Mouse (Mus musculus) limb, embryonic 10.5 days (tissue): ENCODE data around the gene Plk4. TPM values are rescaled to one million over a fixed set of nuclear protein-coding genes. Genes with fewer than 3 reads are reported as not detected.
"Not testable (repeated sequence)": the region's sequence is repeated elsewhere in the genome, so short reads cannot be mapped to it uniquely, and the experiment has no call there.

Source experiments
- DNase-seq: peaks from one replicate; pipeline ENCODE4 v3.0.0-alpha.2; 2017; ENCODE audit warnings: low spot score
- H3K27ac ChIP-seq: fragments of 300-500 bp; sonication (generic); 2 replicates; pipeline ENCODE4 v1.5.1; 2016; ENCODE audit warnings: mild to moderate bottlenecking
- H3K27me3 ChIP-seq: fragments of 300-500 bp; sonication (generic); 2 replicates; pipeline ENCODE4 v1.6.1; 2016; ENCODE audit warnings: low read depth, mild to moderate bottlenecking; ENCODE audit not compliant: poor library complexity, severe bottlenecking
- H3K36me3 ChIP-seq: fragments of 300-500 bp; sonication (generic); 2 replicates; pipeline ENCODE4 v1.6.1; 2016; ENCODE audit warnings: mild to moderate bottlenecking, moderate library complexity
- H3K4me1 ChIP-seq: fragments of 300-500 bp; sonication (generic); 2 replicates; pipeline ENCODE4 v1.6.1; 2016
- H3K4me3 ChIP-seq: fragments of 300-500 bp; sonication (generic); 2 replicates; pipeline ENCODE4 v1.5.1; 2016; ENCODE audit warnings: mild to moderate bottlenecking, moderate library complexity
- H3K9me3 ChIP-seq: fragments of 300-500 bp; sonication (generic); replicated peaks from 2 replicates; pipeline ENCODE4 v1.6.1; 2016; ENCODE audit warnings: mild to moderate bottlenecking
- WGBS: fragments of 180-500 bp; shearing (Covaris S2); methylation state at CpG from one replicate; pipeline ENCODE4 v1.1.7; 2016; 5-methylcytosine and 5-hydroxymethylcytosine counted together
- polyA plus RNA-seq: library from polyadenylated mRNA; unstranded; fragments of >200 nt; fragmentation: Nextera tagmentation; extraction: Ambion mirVana; gene quantifications from 2 replicates; pipeline ENCODE4 v1.2.1, GENCODE M21; 2016

Plk4 gene
- 85.1 and 95.0 TPM in 2 replicates for polyA plus RNA-seq

DNA sequence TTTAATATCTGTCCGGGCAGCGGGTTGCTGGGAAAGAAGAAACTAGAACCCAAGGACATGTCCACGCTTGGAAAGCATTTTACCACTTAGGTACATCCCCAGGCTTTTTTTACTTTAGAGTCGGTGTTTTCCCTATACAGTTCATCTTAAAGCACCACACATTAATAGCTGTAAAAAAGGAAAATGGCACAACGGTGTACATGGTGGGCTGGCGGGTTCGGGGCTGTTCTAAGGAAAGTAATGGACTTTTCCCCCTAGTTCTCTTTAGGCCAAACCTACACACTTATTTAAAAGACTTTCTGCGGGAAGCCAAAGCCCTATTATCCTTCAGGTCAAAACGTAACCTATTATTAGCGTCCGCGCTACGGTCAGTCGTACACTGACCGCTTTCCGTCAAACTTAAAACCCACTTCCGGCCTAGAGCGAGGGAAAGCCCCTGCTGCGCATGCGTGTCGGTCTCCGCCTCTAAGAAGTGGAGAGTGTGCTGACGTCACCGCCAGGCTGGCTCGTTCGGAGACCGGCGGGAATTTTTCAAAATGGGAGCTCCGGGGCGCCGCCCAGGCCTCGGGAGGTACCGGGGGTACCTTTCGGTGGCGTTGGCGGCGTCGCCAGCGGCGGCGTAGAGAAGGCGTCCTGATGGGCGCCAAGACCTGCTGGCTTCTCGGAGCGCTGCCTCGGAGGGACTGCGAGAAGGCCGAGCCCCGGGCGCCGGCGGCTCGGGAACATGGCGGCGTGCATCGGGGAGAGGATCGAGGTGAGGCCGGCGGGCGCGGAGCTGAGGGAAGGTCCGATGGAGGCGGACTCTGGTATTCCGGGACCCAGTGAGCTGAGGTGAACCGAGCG lies at the start of gene Plk4:
TSS of gene Plk4 (plus strand) at position 490 of the 843 bp plus-strand sequence.
- H3K27ac ChIP-seq, result peak within 1 kb of the TSS; percentile 96
- peaks cover 10% of the 10 kb centered on the region for H3K4me1 ChIP-seq
- H3K27me3 ChIP-seq, result no peaks in the 10 kb centered on the region
- no peaks in the 10 kb centered on the region for H3K9me3 ChIP-seq
- H3K36me3 ChIP-seq, result peaks cover 33% of the 10 kb centered on the region
- H3K4me3 ChIP-seq, result peak within 1 kb of the TSS; percentile 95
- WGBS, result 4% methylated on average over 66 of the region's 66 CpGs
- DNase-seq, result peak; percentile 97

GRCm38 (mm10) chr3:40760746-40761145 lies 39.1 kb upstream of the Plk4 start:
- Histone ChIP-seq H3K27ac (no peak overlapping the region), H3K4me3 (no peak overlapping the region), H3K27me3 (no peaks in the 10 kb centered on the region), H3K36me3 (no peaks in the 10 kb centered on the region), H3K9me3 (no peaks in the 10 kb centered on the region), H3K4me1 (no peaks in the 10 kb centered on the region)
- whole genome bisulfite sequencing, result 97% methylated on average over 3 of the region's 3 CpGs
- no peak for DNase-seq

DNA sequence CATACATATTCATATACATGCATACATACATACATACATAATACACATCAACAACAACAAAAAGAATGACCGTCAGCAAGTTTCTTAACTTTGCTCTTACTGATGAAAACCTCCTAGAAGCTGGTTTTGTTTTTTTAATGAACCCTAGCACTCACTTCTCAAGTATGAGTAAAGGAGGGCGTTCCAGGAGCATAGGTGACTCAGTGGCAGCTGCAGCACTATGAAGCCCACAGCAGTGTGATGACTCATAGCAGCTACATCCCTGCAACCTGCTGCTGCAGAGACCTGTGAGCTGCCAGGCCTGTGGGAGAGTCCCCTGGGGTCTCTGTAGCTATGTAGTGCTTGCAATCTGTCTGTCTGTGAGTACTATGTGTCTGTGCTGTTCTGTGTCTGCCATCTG lies 38.5 kb upstream of the Plk4 start:
- WGBS, result 87% methylated on average over 2 of the region's 2 CpGs
- no peak for DNase-seq
- no peaks in the 10 kb centered on the region for H3K27me3 ChIP-seq
- no peaks in the 10 kb centered on the region for H3K4me1 ChIP-seq
- H3K4me3 ChIP-seq, result no peak overlapping the region
- H3K9me3 ChIP-seq, result no peaks in the 10 kb centered on the region
- H3K27ac ChIP-seq, result no peak overlapping the region
- H3K36me3 ChIP-seq, result no peaks in the 10 kb centered on the region

GRCm38 (mm10) chr3:40793783-40794182 lies 6.0 kb upstream of the Plk4 start:
- no peaks in the 10 kb centered on the region for H3K36me3 ChIP-seq
- no peak overlapping the region for H3K4me3 ChIP-seq
- H3K27ac ChIP-seq, result no peak overlapping the region
- H3K27me3 ChIP-seq, result no peaks in the 10 kb centered on the region
- DNase-seq, result no peak
- H3K4me1 ChIP-seq, result no peaks in the 10 kb centered on the region
- WGBS, result 95% methylated on average over 2 of the region's 2 CpGs
- H3K9me3 ChIP-seq, result no peaks in the 10 kb centered on the region

DNA sequence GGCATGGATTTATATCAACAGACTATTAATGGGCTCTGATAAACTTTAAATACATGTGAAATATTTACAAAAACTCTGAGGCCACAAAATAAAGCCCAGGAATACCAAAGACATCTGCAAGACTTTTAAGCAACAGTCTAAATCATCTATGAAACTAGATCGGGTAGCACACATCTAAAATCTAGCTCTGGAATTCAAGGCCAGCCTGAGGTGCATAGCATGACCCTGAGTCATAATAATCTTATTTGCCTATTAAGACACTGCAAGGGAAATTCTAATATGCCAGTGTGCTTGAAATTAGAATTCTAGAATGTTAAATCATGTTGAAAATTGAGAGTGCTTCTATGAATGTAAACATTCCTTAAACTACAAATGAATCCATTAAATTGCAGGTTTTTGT lies 1.8 kb upstream of the Plk4 start:
- Histone ChIP-seq H3K4me3 (no peak overlapping the region), H3K27ac (no peak overlapping the region), H3K27me3 (no peaks in the 10 kb centered on the region), H3K36me3 (peaks cover 19% of the 10 kb centered on the region), H3K4me1 (peaks cover 10% of the 10 kb centered on the region), H3K9me3 (no peaks in the 10 kb centered on the region)
- DNase-seq, result no peak
- WGBS, result 81% methylated on average over 1 of the region's 1 CpGs

DNA sequence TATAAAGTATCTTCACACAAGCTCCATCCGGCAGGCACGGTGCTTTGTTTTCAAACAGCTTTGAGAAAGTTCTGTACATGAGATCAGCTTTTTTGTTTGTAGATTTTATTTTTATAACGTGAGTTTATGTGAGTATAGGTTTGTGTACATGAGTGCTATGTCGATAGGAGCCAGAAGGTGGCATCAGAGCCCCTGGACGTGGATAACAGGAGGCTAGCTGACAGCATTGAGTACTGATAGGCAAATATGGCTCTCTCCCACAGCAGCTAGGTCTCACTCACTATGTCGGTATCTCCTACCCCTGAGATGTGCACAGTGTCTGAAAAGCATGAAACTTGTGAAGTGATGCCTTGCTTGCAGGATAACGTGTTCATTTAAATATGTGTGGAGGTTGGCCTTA lies 1.3 kb upstream of the Plk4 start:
- Histone ChIP-seq H3K27me3 (no peaks in the 10 kb centered on the region), H3K4me3 (no peak overlapping the region), H3K9me3 (no peaks in the 10 kb centered on the region), H3K36me3 (peaks cover 22% of the 10 kb centered on the region), H3K4me1 (peaks cover 10% of the 10 kb centered on the region), H3K27ac (no peak overlapping the region)
- WGBS, result 38% methylated on average over 7 of the region's 7 CpGs
- peak; percentile 37 for DNase-seq

- Histone ChIP-seq H3K36me3 (peaks cover 40% of the 10 kb centered on the region), H3K4me3 (peak overlapping the region; percentile 95), H3K4me1 (peaks cover 10% of the 10 kb centered on the region), H3K27me3 (no peaks in the 10 kb centered on the region), H3K27ac (peak overlapping the region; percentile 96), H3K9me3 (no peaks in the 10 kb centered on the region)
- WGBS, result under 1% methylated on average over 37 of the region's 37 CpGs
- no peak for DNase-seq
Measured at GRCm38 (mm10) chr3:40800373-40800823, 579 bp downstream of the Plk4 start.

GRCm38 (mm10) chr3:40806871-40807270 lies 7.1 kb downstream of the Plk4 start:
- no peak overlapping the region for H3K4me3 ChIP-seq
- 62% methylated on average over 2 of the region's 2 CpGs for WGBS
- H3K36me3 ChIP-seq, result peaks cover 96% of the 10 kb centered on the region

GRCm38 (mm10) chr3:40808686-40809085 lies 8.9 kb downstream of the Plk4 start:
- 94% methylated on average over 10 of the region's 10 CpGs for WGBS
- Histone ChIP-seq H3K36me3 (peaks cover 97% of the 10 kb centered on the region), H3K27me3 (no peaks in the 10 kb centered on the region), H3K4me3 (no peak overlapping the region), H3K27ac (no peak overlapping the region), H3K9me3 (no peaks in the 10 kb centered on the region), H3K4me1 (no peaks in the 10 kb centered on the region)
- no peak for DNase-seq

More at GRCm38 (mm10) chr3:40806871-40807270, 7.1 kb downstream of the Plk4 start:
- H3K27ac ChIP-seq, result no peak overlapping the region
- DNase-seq, result no peak
- H3K4me1 ChIP-seq, result no peaks in the 10 kb centered on the region
- H3K27me3 ChIP-seq, result no peaks in the 10 kb centered on the region
- H3K9me3 ChIP-seq, result no peaks in the 10 kb centered on the region

DNA sequence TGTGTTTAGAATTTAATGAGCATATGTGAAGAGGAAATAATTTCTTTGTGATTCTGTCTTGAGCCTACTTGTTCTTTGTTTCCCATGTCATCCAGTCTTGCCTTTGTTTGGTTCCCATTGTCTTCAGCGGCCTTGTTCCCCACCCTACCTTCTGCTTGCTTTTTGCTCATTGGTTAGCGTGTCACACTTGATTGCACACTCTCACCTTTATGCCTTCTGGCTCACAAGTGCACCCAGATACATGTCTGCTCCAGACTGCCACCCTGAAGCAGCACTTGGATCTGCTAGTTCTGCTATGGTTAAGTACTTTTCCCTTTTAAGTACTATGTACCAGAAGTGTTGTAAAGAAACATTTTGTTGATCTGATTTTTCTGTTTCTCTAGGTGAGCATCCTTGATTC lies 10.1 kb downstream of the Plk4 start:
- WGBS, result 94% methylated on average over 2 of the region's 2 CpGs

DNA sequence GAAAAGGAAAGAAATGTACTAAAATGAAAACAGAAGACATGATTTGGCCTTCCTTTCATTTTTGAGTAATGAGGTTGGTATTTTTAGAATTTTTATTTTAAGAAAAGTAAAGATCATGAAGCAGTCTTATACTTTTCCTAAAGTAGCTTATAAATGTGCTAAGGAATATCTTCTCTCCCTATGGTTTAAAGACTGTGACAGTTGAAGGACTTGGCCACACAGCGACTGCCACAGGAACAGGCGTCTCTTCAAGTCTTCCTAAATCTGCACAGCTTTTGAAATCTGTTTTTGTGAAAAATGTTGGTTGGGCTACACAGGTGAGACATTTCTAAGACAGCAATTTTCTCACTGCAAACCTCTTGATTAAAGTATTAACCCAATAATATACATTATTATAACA lies 13.5 kb downstream of the Plk4 start:
- 90% methylated on average over 2 of the region's 2 CpGs for WGBS
- Histone ChIP-seq H3K9me3 (no peaks in the 10 kb centered on the region), H3K4me3 (no peak overlapping the region), H3K27ac (no peak overlapping the region), H3K36me3 (peaks cover 98% of the 10 kb centered on the region), H3K4me1 (no peaks in the 10 kb centered on the region), H3K27me3 (no peaks in the 10 kb centered on the region)
- no peak for DNase-seq

More for the DNA sequence above, 10.1 kb downstream of the Plk4 start:
- H3K4me3 ChIP-seq, result no peak overlapping the region
- H3K9me3 ChIP-seq, result no peaks in the 10 kb centered on the region
- no peak for DNase-seq
- no peaks in the 10 kb centered on the region for H3K4me1 ChIP-seq
- no peaks in the 10 kb centered on the region for H3K27me3 ChIP-seq
- H3K36me3 ChIP-seq, result peaks cover 98% of the 10 kb centered on the region
- no peak overlapping the region for H3K27ac ChIP-seq

DNA sequence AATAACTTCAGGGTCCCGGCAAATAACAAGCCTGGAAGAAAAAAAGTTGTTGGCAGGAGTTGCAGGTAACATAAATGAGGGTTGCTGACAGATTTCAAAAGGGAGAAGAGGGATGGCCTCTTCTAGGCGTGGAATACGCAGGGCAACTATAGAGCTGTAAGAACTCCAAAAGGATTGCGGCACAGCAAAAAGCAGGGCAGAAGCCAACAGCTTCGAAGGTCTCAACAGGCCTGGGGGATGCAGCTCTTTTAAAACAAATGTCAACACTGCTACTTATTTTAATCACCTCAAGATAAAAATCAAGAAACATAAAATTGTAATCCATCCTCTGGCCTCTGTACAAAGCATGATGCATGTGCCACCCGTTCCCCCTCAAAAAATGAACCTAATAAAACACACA lies 45.7 kb downstream of the Plk4 start:
- not testable (repeated sequence) for H3K27me3 ChIP-seq, H3K9me3 ChIP-seq, H3K36me3 ChIP-seq, DNase-seq, H3K4me1 ChIP-seq
- H3K4me3 ChIP-seq, result peak overlapping the region; percentile 54
- 0 out of 2 replicates have a peak overlapping the region, but pooled peaks have one; percentile 77 for H3K27ac ChIP-seq
- 89% methylated on average over 6 of the region's 6 CpGs for WGBS

DNA sequence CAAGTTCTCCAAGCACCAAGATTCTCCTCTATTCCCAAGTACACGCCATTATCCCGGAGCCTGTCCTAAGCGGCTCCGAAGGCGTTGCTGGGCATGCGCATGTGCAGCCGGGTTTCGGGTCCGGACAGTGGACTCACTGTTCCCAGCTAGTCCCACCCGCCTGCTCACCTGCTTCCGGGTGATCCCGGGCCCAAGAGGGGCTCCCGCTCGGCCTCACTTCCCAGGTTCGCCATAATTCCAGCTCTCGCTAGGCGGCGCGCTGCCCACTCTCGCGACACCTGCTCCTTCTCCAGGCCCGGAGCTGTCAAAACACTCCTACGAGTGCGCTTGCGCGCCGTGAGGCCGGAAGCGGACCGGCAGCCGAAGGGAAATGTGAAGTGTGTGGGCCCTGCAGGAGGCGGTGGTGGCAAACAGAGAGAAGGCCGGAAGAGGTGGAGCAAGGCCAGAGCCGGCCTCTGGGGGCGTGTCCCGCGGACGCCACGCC lies 46.7 kb downstream of the Plk4 start, which contains the start of gene Mfsd8:
TSS of gene Mfsd8 (minus strand) at position 414 of the 484 bp plus-strand sequence.
- H3K4me1 ChIP-seq, H3K9me3 ChIP-seq, H3K36me3 ChIP-seq, H3K27me3 ChIP-seq: not testable (repeated sequence)
- H3K4me3 ChIP-seq, result peak within 1 kb of the TSS; percentile 54
- WGBS, result under 1% methylated on average over 39 of the region's 39 CpGs
- DNase-seq, result peak; percentile 94
- peak within 1 kb of the TSS; percentile 77 for H3K27ac ChIP-seq

GRCm38 (mm10) chr3:40846957-40847017 lies 47.0 kb downstream of the Plk4 start, which contains the start of gene Abhd18:
Gene Abhd18 (plus strand): TSS chr3:40846970.
- not testable (repeated sequence) for H3K27me3 ChIP-seq, H3K4me1 ChIP-seq, H3K36me3 ChIP-seq, H3K9me3 ChIP-seq, DNase-seq
- WGBS, result 0% methylated on average over 3 of the region's 4 CpGs
- Histone ChIP-seq H3K27ac (peak within 1 kb of the TSS; percentile 77), H3K4me3 (peak within 1 kb of the TSS; percentile 54)
